Comparison of ENCODE assay signal across 8 mouse cellular contexts in genomic region chr15:98953401-98954356, GRCm38 (mm10). TPM values are rescaled to one million over a fixed set of nuclear protein-coding genes. Genes with fewer than 3 reads are reported as not detected.
DNase-seq lines count a peak whose midpoint lies in the region; ATAC-seq and TF ChIP-seq lines count a peak whose summit lies in the region.

Gene Gm49450, minus strand, starts transcription at chr15:98953551.
Gene Tuba1a, minus strand, starts transcription at chr15:98953703.

- peak; percentile 97 for DNase-seq in NIH3T3 (ENCODE audit: low read depth)
- peak; percentile 98 to 99 for DNase-seq in cerebellum, postnatal 10 days
- DNase-seq in frontal cortex, postnatal 10 days (ENCODE audit: low spot score in 2 of 2) = peak; percentile 96 to 97
- peak; percentile 98 for DNase-seq in hindbrain, embryonic 11.5 days (ENCODE audit: low spot score)
- DNase-seq in layer of hippocampus, postnatal 10 days (ENCODE audit: low spot score in 2 of 2) = peak; percentile 95 to 96
- peak; percentile 96 for DNase-seq in lung, postnatal 0 days (ENCODE audit: low spot score)
- DNase-seq in ovary, postnatal 10 days (ENCODE audit: low spot score) = peak; percentile 87
- peak; percentile 97 for DNase-seq in thymus, postnatal 14 days

- H3K27me3 ChIP-seq in hindbrain, embryonic 11.5 days (ENCODE audit: control insufficient read depth, insufficient read depth, low read length) = no peaks in the 10 kb centered on the region
- no peaks in the 10 kb centered on the region for H3K27me3 ChIP-seq in lung, postnatal 0 days (replicated peaks; ENCODE audit: insufficient read depth, low read length)

- H3K36me3 ChIP-seq in hindbrain, embryonic 11.5 days (ENCODE audit: control insufficient read depth, insufficient read depth, low read length) = no peaks in the 10 kb centered on the region
- H3K36me3 ChIP-seq in lung, postnatal 0 days (ENCODE audit: insufficient read depth, low read length) = peaks cover 4% of the 10 kb centered on the region; the same call in 1 of the 2 replicates

- WGBS in hindbrain, embryonic 11.5 days = 3% methylated on average over 28 of the region's 28 CpGs
- WGBS in lung, postnatal 0 days = 6% methylated on average over 28 of the region's 28 CpGs

- H3K4me1 ChIP-seq in hindbrain, embryonic 11.5 days (replicated peaks; ENCODE audit: control insufficient read depth, insufficient read depth, low read length) = no peaks in the 10 kb centered on the region; the same call in 1 of the 2 replicates
- H3K4me1 ChIP-seq in lung, postnatal 0 days (ENCODE audit: insufficient read depth, low read depth, low read length) = no peaks in the 10 kb centered on the region

- peak; percentile 66 for TF ChIP-seq EP300 in lung, postnatal 0 days (IDR thresholded peaks at IDR 0.05)

- H3K4me2 ChIP-seq in hindbrain, embryonic 11.5 days (replicated peaks; ENCODE audit: low read depth, low read length) = peak within 1 kb of the TSS; percentile 73
- peak within 1 kb of the TSS; percentile 59 for H3K4me2 ChIP-seq in lung, postnatal 0 days (replicated peaks; ENCODE audit: low read depth, low read length)

- H3K9me3 ChIP-seq in hindbrain, embryonic 11.5 days (ENCODE audit: control insufficient read depth, low read length) = no peaks in the 10 kb centered on the region
- H3K9me3 ChIP-seq in lung, postnatal 0 days (ENCODE audit: low read length) = no peaks in the 10 kb centered on the region

- peak within 1 kb of the TSS; percentile 97 for H3K9ac ChIP-seq in hindbrain, embryonic 11.5 days (ENCODE audit: low read depth, low read length)
- peak within 1 kb of the TSS; percentile 92 for H3K9ac ChIP-seq in lung, postnatal 0 days (replicated peaks; ENCODE audit: low read depth)

- H3K27ac ChIP-seq in hindbrain, embryonic 11.5 days (ENCODE audit: low read depth, low read length) = peak within 1 kb of the TSS; percentile 98
- peak within 1 kb of the TSS; percentile 97 for H3K27ac ChIP-seq in lung, postnatal 0 days (ENCODE audit: low read length)

- ATAC-seq in hindbrain, embryonic 11.5 days (ENCODE audit: low FRiP score) = peak; percentile 97
- ATAC-seq in lung, postnatal 0 days = peak; percentile 98

- H3K4me3 ChIP-seq in hindbrain, embryonic 11.5 days (ENCODE audit: low read depth, low read length) = peak within 1 kb of the TSS; percentile 72
- peak within 1 kb of the TSS; percentile 86 for H3K4me3 ChIP-seq in lung, postnatal 0 days (ENCODE audit: low read depth, low read length)

- no peak for TF ChIP-seq CTCF in lung, postnatal 0 days (IDR thresholded peaks at IDR 0.05)

RNA-seq across cellular contexts. Expression of gene Gm49450, which starts in this region (rescaled TPM):
- not detected in 2 replicates for polyA plus RNA-seq in hindbrain, embryonic 11.5 days (2014; fragmentation: Nextera tagmentation; extraction: Ambion mirVana)
- total RNA-seq in layer of hippocampus, postnatal 10 days (2021) = not detected
- polyA plus RNA-seq in lung, postnatal 0 days (2015; fragmentation: Nextera tagmentation; extraction: Ambion mirVana) = not detected in 2 replicates

RNA-seq across cellular contexts. Expression of gene Tuba1a, which starts in this region (rescaled TPM):
- polyA plus RNA-seq in hindbrain, embryonic 11.5 days (2014; fragmentation: Nextera tagmentation; extraction: Ambion mirVana) = 8,897 and 9,833 TPM in 2 replicates
- total RNA-seq in layer of hippocampus, postnatal 10 days (2021) = 1,000 to 10,000 TPM; 3,808 to 4,015 TPM
- polyA plus RNA-seq in lung, postnatal 0 days (2015; fragmentation: Nextera tagmentation; extraction: Ambion mirVana) = 881 and 945 TPM in 2 replicates

Comparison
In these comparisons a context has a peak if more than half of its experiments do, and no peak if none do; other contexts are left out.
1. Peak in every context shown above with its lines: DNase-seq, ATAC-seq, H3K4me3 ChIP-seq and H3K27ac ChIP-seq.